Mouse (Mus musculus): Measurements from ENCODE around the gene Erc2. TPM values are rescaled to one million over a fixed set of nuclear protein-coding genes. Genes with fewer than 3 reads are reported as not detected.

Erc2 gene
- total RNA-seq, 1 experiment from 2014 or later, result not detected

GRCm38 (mm10) chr14:28494273-28494672, 872.0 kb downstream of the Erc2 start:
- ATAC-seq (replicated peaks; ENCODE audit: insufficient number of reproducible peaks, low FRiP score, low TSS enrichment, poor library complexity, severe bottlenecking), result no peak

DNA sequence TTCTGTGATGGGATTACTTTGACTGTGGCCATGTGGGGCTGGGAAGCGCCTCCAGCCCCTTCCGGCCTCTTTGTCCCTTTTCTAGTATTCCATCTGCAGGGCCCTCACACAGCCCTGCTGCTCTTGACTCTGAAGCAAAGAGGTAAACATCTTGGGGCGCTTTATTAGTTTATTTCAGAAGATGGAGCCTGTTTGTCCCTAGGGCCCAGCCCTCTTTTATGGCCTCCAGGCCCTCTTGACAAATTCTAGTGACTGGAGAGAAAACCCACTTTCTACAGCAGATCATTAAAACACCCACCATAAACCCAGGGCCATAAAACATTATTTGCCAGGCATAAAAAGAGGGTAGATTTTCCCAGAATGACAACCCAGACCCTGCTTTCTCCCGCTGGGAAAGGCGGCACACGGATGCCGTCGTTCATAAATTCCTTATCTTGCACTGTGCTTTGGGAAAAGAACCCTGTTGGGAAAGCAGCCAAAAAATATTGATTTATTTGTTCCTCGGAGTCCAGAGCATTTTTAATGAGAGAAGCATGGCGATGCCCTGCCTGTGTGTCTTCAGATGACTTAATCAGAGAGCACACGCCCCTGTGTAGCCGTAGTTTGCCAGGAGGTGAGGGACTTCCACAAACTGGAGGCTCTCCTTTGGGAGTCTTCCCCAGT, 879.1 kb downstream of the Erc2 start:
- no peak for ATAC-seq (replicated peaks; ENCODE audit: insufficient number of reproducible peaks, low FRiP score, low TSS enrichment, poor library complexity, severe bottlenecking)

DNA sequence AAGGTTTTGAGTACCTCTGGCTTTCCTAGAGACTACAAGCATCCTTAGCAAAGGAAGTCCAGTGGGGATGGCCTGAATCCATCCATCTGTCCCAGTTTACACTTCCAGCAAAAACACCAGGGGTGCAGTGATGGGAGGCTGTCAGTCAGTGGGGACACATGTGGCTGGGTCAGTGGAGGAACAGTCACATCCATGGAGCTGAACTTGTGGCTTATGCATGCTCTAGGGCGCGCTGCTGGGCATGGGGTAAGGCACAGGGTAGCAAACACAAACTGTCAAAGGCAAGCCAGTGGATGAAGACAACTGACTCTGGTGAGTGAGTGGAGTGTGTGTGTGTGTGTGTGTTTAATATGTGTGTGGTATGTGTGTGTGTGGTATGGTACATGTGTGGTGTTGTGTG, 881.0 kb downstream of the Erc2 start:
- ATAC-seq (replicated peaks; ENCODE audit: insufficient number of reproducible peaks, low FRiP score, low TSS enrichment, poor library complexity, severe bottlenecking), result no peak

DNA sequence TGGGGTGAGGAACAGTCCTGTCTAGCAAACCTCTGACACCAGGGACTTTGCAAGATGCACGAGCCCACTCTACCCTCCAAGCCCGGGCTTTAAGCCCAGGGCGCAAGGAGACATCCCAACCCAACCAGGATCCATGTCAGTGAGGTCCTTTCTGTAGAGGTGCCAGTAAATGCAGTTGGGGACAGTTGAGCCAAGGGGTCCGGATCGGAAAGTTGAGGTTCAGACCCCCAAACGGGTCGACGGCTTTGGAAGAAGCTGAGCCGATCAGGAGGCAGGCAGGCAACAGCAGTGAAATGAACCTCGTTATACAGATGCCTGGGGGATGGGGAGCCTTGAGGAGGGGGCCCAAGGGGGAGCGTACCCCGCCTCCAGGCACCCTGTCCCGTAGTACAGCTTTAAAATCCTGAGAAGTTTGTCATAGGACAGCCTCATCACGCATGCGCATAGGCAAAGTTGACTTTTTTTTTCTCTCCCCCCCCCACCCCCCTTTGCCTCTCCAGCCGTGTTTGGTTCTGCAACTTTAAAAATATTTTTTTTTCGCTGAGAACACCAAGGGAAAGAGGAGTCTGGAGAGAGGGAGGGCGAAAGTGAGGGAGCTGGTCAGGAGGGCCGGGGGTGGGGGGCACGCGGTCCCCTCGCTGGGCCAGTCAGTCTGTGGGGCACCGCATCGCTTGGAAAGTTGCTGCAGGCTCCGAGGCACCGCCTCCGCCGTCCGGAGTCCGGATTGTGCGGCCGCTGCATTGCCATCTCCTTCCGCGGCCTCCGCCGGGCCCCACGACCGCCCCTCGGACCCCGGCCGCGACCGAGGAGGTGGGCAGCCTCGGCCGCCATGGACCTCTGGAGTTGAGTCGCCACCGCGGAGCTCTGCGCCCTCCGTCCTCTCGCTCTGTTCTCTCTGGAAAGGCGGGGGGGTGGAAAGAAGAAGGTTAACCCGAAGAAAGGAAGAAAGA, 882.1 kb downstream of the Erc2 start, which contains the start of gene Wnt5a:
Gene Wnt5a (plus strand): TSS at position 650 of the 950 bp plus-strand sequence.
- ATAC-seq (replicated peaks; ENCODE audit: insufficient number of reproducible peaks, low FRiP score, low TSS enrichment, poor library complexity, severe bottlenecking), result no peak

DNA sequence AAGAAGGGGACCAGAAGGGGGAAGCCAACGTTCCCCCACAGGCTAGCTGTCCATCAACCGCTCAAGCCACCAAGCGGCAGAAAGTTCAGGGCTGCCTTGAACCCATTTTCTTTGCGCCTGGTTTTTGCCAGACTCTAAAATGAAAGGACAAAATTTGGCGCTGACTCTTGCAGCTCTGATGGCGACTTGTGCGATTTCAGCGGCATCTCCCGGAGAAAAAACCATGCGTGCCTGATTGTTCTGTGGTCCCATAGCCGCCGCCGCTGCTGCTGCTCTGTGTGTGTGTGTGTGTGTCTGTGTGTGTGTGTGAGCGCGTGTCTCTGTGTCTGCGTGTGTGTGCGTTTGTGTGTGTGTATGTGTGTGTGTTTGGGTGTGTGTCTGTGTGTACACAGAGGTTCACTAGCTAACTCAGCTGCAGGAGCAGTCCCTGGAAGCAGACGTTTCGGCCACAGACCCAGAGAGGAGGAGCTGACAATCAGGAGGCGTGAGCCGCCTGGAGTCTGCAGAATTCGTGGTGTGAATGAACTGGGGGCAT, 882.9 kb downstream of the Erc2 start:
- no peak for ATAC-seq (replicated peaks; ENCODE audit: insufficient number of reproducible peaks, low FRiP score, low TSS enrichment, poor library complexity, severe bottlenecking)

DNA sequence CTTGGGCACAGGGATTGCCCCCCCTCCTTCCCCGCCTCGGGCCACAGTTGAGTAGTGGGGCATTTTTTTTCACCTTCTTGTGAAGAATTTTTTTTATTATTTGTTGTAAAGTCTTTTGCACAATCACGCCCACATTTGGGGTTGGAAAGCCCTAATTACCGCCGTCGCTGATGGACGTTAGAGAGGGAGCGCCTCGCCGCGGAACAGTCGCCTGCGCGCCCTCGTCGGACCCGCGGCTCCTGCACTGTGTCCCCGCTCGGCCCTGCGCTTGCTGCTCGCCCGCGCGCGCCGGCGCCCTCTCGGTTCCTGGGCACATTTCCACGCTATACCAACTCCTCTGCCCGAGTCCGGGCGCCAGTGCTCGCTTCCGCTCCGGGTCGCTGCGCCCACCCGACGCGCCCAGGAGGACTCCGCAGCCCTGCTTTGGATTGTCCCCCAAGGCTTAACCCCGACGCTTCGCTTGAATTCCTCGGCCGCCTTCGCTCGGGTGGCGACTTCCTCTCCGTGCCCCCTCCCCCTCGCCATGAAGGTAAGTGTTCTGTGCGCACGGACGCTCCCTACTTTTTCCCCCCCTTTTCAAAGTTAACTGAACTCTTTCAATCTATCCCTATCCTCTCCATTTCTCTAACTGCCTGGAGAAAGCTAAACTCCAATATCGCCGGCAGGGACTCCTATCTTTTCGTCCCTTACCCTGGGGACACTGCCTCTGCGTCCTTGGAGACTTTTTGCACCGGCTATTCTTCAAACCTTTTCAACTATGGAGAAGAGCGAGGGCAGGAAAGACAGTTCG, 883.6 kb downstream of the Erc2 start:
- ATAC-seq (replicated peaks; ENCODE audit: insufficient number of reproducible peaks, low FRiP score, low TSS enrichment, poor library complexity, severe bottlenecking), result no peak

DNA sequence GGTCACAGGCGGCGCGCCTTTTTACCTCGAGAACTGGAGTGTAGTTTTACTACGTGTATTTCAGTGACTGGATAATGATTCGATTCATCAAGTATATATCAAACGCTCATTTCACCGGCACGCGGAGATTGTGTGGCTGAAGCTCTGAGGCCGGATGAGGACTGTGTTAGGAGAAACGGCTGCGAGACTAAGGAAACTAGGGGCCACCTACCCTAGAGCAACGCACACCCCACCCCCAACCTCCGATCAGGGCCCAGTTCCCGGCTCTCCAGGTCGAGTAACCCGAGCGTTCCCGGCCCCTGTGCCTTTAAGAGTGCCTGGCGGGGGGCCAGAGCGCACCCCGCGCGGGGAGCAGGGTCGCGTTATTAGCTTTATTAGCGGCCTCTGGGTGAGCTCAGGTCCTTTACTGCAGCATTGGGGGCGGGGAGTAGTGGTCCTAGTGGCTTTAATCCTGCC, 884.2 kb downstream of the Erc2 start:
- no peak for ATAC-seq (replicated peaks; ENCODE audit: insufficient number of reproducible peaks, low FRiP score, low TSS enrichment, poor library complexity, severe bottlenecking)

- no peak for ATAC-seq (replicated peaks; ENCODE audit: insufficient number of reproducible peaks, low FRiP score, low TSS enrichment, poor library complexity, severe bottlenecking)
Measured at GRCm38 (mm10) chr14:28507011-28507410, 884.8 kb downstream of the Erc2 start.

DNA sequence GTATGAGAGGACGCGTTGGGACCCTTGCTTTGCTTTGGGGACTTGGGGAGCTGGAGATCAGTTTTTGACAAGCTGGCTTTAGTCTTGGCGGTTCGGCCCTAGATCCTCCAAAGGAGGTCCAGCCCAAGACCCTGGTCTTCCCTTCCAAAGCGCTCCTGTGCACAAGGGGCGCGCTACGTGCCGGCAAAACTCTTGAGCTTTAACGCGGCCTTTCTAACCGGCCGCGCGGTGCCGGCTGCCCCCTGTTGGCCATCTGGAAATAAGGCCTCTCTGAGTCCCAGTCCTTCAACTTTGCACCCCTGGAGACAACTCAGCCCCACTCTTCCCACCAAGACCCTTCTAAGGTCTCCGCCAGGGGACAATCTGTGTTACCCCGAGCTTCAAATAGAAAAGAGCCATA, 885.2 kb downstream of the Erc2 start:
- ATAC-seq (replicated peaks; ENCODE audit: insufficient number of reproducible peaks, low FRiP score, low TSS enrichment, poor library complexity, severe bottlenecking), result no peak

DNA sequence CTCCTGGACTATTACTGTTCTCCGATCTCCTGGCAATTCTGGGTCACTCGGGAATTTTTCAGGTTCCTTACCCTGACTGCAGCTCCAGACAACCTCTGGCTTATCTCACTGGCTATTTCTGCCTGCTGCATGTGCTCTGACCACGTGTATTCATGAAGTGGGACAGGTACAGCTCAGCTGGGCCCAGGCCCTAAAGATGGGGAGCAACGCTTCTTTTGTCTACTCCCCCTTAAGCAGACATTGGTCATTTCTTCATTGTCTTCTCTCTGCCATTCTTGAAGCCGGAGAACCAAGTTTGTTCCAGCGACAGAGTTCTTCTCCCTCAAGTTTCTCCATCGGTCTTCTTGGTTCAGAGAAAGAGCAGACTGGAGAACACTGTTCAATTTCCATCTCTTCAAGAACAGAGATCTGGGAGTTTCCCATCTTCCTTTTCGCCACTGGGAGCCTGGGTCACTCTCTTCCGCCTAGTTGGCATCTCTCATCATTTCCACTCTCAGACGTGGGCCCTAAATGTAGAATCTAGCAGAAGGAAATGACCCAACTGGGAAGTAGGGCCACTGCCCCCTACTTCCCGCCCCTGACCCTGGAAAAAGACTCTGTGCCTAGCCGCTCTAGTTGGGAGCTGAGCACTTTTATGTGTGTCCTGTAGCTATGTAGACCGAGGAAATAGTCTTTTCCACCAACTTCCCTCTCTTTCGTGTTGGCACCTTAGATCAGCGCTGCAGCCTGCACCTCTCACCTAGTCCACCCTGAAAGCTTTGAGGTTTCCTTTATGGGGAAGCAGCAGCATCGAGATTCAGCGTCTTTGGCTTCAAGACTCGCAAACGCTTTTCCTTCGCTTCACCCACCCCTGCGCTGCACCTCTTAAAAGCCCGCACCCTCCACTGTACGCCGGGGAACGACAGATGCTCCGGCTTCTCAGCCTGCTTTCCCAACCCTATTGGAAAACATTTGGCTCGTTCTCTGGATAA, 886.3 kb downstream of the Erc2 start:
- ATAC-seq (replicated peaks; ENCODE audit: insufficient number of reproducible peaks, low FRiP score, low TSS enrichment, poor library complexity, severe bottlenecking), result no peak

- no peak for ATAC-seq (replicated peaks; ENCODE audit: insufficient number of reproducible peaks, low FRiP score, low TSS enrichment, poor library complexity, severe bottlenecking)
Measured at GRCm38 (mm10) chr14:28509441-28510340, 887.5 kb downstream of the Erc2 start.

- ATAC-seq (replicated peaks; ENCODE audit: insufficient number of reproducible peaks, low FRiP score, low TSS enrichment, poor library complexity, severe bottlenecking), result no peak
Measured at GRCm38 (mm10) chr14:28510341-28511028, 888.3 kb downstream of the Erc2 start.

GRCm38 (mm10) chr14:28511029-28511651, 888.9 kb downstream of the Erc2 start:
- ATAC-seq (replicated peaks; ENCODE audit: insufficient number of reproducible peaks, low FRiP score, low TSS enrichment, poor library complexity, severe bottlenecking), result no peak

GRCm38 (mm10) chr14:28512805-28513590, 890.8 kb downstream of the Erc2 start:
- no peak for ATAC-seq (replicated peaks; ENCODE audit: insufficient number of reproducible peaks, low FRiP score, low TSS enrichment, poor library complexity, severe bottlenecking)

DNA sequence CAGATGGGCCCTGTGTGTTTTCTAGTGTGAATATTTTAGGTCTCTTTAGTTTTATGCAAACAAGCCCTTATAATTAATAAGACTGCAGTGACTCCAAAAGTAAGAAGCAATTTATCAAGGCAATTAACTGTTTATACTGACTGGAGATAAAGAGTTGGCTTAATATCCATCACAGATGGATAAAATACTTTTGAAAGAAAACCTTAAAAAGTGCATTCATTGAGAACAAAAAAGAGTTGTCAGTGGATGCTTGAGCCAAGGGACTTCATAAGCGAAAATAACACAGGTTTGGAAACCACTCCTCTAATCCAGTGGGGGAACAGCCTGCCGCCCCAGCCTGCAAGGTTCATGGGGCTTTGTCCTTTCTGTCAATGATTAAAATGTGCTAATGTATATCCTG, 891.9 kb downstream of the Erc2 start:
- ATAC-seq (replicated peaks; ENCODE audit: insufficient number of reproducible peaks, low FRiP score, low TSS enrichment, poor library complexity, severe bottlenecking), result no peak
